Mouse (Mus musculus): ENCODE results near the gene Folr1.

The Folr1 gene

GRCm38 (mm10) chr7:101870629-101871028 is at the start of gene Folr1:
Gene Folr1 (minus strand): TSS chr7:101870788.
- DNase-seq (ENCODE audit: low read depth, low spot score), result no peak

DNA sequence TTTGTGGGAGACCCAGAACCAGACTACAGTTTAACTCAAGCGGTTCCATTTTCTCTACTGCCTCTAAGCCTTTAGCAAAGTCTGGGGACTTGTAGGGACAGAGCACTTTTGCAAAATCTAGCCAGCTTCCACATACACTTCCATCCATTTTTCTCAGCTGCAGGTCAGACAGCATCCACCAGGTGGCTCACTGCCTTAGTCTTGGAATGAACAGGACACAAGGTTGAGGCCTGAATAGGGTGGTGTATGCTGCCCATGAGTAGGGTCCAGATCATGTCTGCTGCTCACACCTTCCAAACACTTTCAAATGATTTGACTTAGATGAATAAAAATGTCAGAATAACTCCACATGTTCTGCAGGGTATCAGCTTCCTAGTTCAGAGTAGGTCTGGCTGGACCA is 47.5 kb upstream of the Folr1 start:
- DNase-seq (ENCODE audit: low read depth, low spot score), result peak; percentile 77

DNA sequence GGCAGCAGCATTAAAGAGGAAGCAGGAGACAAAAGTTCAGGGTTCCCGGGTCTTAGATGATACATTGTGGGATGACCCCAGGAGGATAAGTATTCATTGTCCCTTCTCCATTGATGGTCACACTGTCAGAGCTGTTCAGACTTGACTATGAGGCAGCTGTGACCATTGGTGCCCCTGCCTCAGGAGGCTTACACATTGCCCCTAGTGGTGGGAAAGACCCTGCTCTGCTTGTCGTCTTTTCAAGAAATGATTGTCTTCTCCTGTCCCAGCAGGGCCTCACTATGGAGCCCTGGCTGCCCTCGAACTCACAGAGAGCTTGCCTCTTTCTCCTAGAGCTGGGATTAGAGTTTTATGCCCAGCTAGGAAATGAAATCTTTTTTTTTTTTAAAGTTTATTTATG is 41.4 kb upstream of the Folr1 start:
- DNase-seq (ENCODE audit: low read depth, low spot score), result peak; percentile 80

- no peak for DNase-seq (ENCODE audit: low read depth, low spot score)
Measured at GRCm38 (mm10) chr7:101910138-101910537, 39.5 kb upstream of the Folr1 start.

GRCm38 (mm10) chr7:101908367-101908766 is 37.8 kb upstream of the Folr1 start:
- no peak for DNase-seq (ENCODE audit: low read depth, low spot score)

DNA sequence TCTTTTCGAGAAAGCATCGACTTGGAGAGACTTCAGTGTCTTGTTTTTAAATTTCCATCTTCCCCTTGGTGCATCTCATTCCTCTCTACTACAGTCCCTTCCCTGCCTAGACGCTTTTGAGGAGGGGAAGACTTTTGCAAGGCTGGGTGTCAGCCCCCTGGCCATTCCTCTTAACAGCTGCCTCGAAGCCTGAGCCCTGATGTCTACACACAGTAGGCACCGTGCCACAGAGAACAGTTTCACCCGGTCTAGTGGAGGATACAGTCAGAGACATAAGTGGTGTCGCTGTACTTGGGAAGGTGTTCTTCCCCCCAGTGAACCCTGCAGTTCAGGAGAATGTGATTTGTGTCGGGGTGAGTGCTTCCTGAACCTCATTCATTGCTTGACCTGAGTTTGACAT is 36.1 kb upstream of the Folr1 start:
- DNase-seq (ENCODE audit: low read depth, low spot score), result no peak

GRCm38 (mm10) chr7:101906287-101906681 is 35.7 kb upstream of the Folr1 start, which contains the start of gene Tomt:
Gene Tomt (minus strand): TSS chr7:101906359.
- no peak for DNase-seq (ENCODE audit: low read depth, low spot score)

- DNase-seq (ENCODE audit: low read depth, low spot score), result peak; percentile 99
Measured at GRCm38 (mm10) chr7:101905561-101906286, 35.1 kb upstream of the Folr1 start, which contains the start of gene Lamtor1. Gene Lamtor1 (plus strand): TSS chr7:101905904.

DNA sequence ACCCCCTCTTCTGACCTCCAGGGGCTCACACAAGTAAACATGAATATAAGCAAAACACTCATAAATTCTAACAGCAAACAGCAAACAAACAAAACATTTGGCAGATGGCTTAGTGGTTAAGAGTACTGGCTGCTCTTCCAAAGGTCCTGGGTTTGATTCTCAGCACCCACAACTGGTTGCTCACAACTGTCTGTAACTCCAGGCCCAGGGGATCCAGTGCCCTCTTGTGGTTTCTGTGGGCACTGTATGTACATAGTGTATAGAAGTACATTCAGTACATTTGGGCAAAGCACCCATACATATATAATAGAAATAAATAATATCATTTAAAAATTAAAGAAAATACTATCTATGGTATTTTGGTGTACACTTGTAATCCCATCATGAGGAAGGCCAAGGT is 32.3 kb upstream of the Folr1 start:
- peak; percentile 54 for DNase-seq (ENCODE audit: low read depth, low spot score)

DNA sequence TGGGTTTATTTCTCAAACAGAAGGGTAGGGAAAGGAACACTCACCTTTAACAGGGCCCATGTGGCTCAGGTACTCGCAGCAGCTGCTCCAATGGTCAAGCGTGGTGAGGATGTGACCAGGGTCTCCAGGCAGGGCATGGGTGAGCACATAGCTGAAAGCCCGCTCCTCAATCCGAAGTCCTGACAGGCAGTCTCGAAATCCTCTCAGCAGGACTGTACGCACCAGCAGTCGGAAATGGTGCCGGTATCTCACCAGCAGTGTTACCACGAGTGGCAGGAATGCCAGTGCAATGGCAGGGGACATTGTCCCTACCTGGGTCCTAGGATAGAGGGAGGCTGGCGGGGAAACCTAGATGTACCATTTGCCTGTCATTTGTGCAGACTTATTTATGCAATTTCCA is 31.4 kb upstream of the Folr1 start:
- no peak for DNase-seq (ENCODE audit: low read depth, low spot score)

DNA sequence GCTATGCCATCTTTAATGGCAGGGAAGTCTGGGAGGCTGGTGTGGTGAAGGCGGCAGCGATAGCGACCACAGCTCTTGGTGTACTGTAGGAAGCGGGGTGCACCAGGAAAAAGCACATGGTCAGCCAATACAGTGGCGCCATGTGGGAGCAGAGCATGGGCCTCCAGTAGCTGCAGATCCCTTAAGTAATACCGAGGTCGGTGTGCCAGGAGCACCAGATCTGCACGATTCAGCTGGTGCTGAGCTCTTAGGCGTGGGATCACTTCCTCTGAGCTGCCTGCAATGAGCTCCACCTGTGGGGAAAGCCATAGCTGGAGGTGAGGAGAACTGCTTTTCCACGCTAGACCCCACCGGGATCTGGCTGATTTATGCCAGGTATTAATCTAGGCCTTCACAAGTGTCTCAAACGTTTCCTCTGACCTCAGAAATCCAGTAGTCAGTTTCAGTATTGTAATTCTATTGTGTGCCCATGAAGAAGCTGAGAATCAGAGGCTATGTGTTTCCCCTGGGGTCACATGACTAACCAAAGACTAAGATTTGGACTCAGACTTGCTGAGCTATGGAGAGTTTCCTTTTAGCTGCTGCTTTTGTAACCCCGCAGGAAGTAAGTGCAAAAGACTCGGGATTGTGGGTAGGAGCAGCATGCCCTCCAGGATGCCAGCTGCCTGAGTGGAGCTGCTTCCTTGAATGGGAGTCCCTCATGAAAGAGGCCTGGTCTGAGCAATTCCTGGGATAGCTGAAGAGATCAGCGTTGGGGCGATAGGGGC is 29.9 kb upstream of the Folr1 start:
- DNase-seq (ENCODE audit: low read depth, low spot score), result no peak

GRCm38 (mm10) chr7:101896104-101897066 is 25.8 kb upstream of the Folr1 start:
- DNase-seq (ENCODE audit: low read depth, low spot score), result peak; percentile 100

GRCm38 (mm10) chr7:101895695-101896094 is 25.1 kb upstream of the Folr1 start:
- peak; percentile 27 for DNase-seq (ENCODE audit: low read depth, low spot score)

- no peak for DNase-seq (ENCODE audit: low read depth, low spot score)
Measured at GRCm38 (mm10) chr7:101888460-101888859, 17.9 kb upstream of the Folr1 start.

GRCm38 (mm10) chr7:101886274-101886673 is 15.7 kb upstream of the Folr1 start:
- DNase-seq (ENCODE audit: low read depth, low spot score), result no peak

GRCm38 (mm10) chr7:101884160-101884559 is 13.6 kb upstream of the Folr1 start:
- no peak for DNase-seq (ENCODE audit: low read depth, low spot score)

DNA sequence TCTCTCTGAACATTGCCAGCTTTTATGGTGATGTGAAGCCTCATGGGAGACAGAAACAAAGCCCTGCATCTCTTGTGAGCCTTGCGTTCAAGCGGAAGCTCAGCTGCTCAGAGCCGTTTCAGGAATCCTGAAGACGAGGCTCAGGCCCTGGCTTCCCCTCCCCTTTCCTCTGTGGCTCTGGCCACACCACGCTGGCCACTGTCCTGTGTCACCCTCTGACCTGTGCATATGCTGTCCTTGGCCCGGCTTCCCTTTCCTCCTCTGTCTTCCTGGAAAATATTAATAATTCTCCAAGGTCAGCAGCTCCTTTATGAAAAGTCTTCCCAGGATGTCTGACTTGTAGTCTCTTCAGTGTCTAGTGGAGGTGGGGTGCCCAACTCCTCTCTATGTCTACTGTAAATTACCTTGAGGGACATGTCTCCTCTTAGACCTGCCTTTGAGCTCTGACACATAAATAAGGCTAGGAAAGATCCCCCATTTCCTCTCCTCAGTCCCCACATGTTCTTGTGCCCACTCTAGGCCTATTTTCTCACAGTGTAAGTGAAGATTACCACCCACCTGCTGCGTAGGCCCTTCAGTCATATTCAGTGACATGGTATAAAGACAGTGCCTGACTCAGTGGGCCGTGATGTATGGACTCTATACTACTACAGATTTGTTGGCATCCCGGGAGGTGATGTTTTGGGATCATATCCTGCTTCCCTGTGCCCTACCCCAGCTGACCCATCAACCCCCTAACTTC is 12.0 kb upstream of the Folr1 start:
- no peak for DNase-seq (ENCODE audit: low read depth, low spot score)

- DNase-seq (ENCODE audit: low read depth, low spot score), result no peak
Measured at GRCm38 (mm10) chr7:101880855-101881254, 10.3 kb upstream of the Folr1 start.

- DNase-seq (ENCODE audit: low read depth, low spot score), result no peak
Measured at GRCm38 (mm10) chr7:101875978-101876377, 5.4 kb upstream of the Folr1 start.

- DNase-seq (ENCODE audit: low read depth, low spot score), result no peak
Measured at GRCm38 (mm10) chr7:101871296-101871695, 708 bp upstream of the Folr1 start.

GRCm38 (mm10) chr7:101869163-101869500 is 1.5 kb downstream of the Folr1 start:
- DNase-seq (ENCODE audit: low read depth, low spot score), result peak; percentile 95
